Mouse (Mus musculus) liver, embryonic 16.5 days (tissue): ENCODE measurements around the gene Cnr2. TPM values are rescaled to one million over a fixed set of nuclear protein-coding genes. Genes with fewer than 3 reads are reported as not detected.
A peak's percentile ranks its signal among the peaks of the same experiment; 100 is the strongest.

Experiments used
- ATAC-seq: fragments of 200-750 bp; cut with Nextera tagmentation; 2 replicates; pipeline ENCODE4 v1.8.0; 2017; ENCODE audit warnings: low read depth, mild to moderate bottlenecking, moderate number of reproducible peaks, moderate library complexity
- H3K27ac ChIP-seq: fragments of 300-500 bp; sonication (generic); 2 replicates; pipeline ENCODE4 v1.5.1; 2014; ENCODE audit warnings: mild to moderate bottlenecking, low read length
- H3K27me3 ChIP-seq: fragments of 300-500 bp; sonication (generic); 2 replicates; pipeline ENCODE4 v1.6.1; 2014; ENCODE audit warnings: low read depth, low read length, mixed read lengths; ENCODE audit not compliant: control insufficient read depth, insufficient read depth
- H3K36me3 ChIP-seq: fragments of 300-500 bp; sonication (generic); 2 replicates; pipeline ENCODE4 v1.6.1; 2014; ENCODE audit warnings: mild to moderate bottlenecking; ENCODE audit not compliant: control insufficient read depth, insufficient read depth
- H3K4me1 ChIP-seq: fragments of 300-500 bp; sonication (generic); 2 replicates; pipeline ENCODE4 v1.6.1; 2014; ENCODE audit warnings: low read depth, low read length, mixed read lengths; ENCODE audit not compliant: control insufficient read depth
- H3K4me2 ChIP-seq: fragments of 300-500 bp; sonication (generic); 2 replicates; pipeline ENCODE4 v1.6.1; 2014; ENCODE audit warnings: low read depth, low read length, mixed read lengths
- H3K4me3 ChIP-seq: fragments of 300-500 bp; sonication (generic); 2 replicates; pipeline ENCODE4 v1.5.1; 2014; ENCODE audit warnings: low read depth, mild to moderate bottlenecking, low read length
- H3K9ac ChIP-seq: fragments of 300-500 bp; sonication (generic); 2 replicates; pipeline ENCODE4 v1.6.1; 2014; ENCODE audit warnings: low read depth, low read length
- H3K9me3 ChIP-seq: fragments of 300-500 bp; sonication (generic); replicated peaks from 2 replicates; pipeline ENCODE4 v1.6.1; 2016; ENCODE audit warnings: low read length; ENCODE audit not compliant: control insufficient read depth
- WGBS: fragments of 180-500 bp; shearing (Covaris S2); extraction: QIAGEN DNeasy Blood & Tissue Kit; methylation state at CpG from one replicate; pipeline ENCODE4 v1.1.7; 2014; ENCODE audit not compliant: insufficient replicate concordance; 5-methylcytosine and 5-hydroxymethylcytosine counted together
- polyA plus RNA-seq: library from polyadenylated mRNA; unstranded; fragments of >200 nt; fragmentation: Nextera tagmentation; extraction: Ambion mirVana; gene quantifications from 2 replicates; pipeline ENCODE4 v1.2.1, GENCODE M21; 2015

Cnr2 gene
- 2.9 TPM in 2 replicates for polyA plus RNA-seq

- Histone ChIP-seq H3K27me3 (no peaks in the 10 kb centered on the region), H3K9ac (peak within 1 kb of the TSS; percentile 32), H3K4me2 (peak within 1 kb of the TSS; percentile 42), H3K9me3 (no peaks in the 10 kb centered on the region), H3K4me3 (peak within 1 kb of the TSS; percentile 49), H3K36me3 (no peaks in the 10 kb centered on the region), H3K27ac (peak within 1 kb of the TSS; percentile 71), H3K4me1 (peaks cover 46% of the 10 kb centered on the region)
- ATAC-seq: no peak
- 12% methylated on average over 8 of the region's 8 CpGs for WGBS
Measured at GRCm38 (mm10) chr4:135895071-135895571, at the start of gene Cnr2. TSS of gene Cnr2 (plus strand) at chr4:135895394.

GRCm38 (mm10) chr4:135847581-135847980 lies 47.6 kb upstream of the Cnr2 start:
- peaks cover 28% of the 10 kb centered on the region for H3K4me1 ChIP-seq
- H3K9me3 ChIP-seq: no peaks in the 10 kb centered on the region
- no peaks in the 10 kb centered on the region for H3K27me3 ChIP-seq
- no peak overlapping the region for H3K9ac ChIP-seq
- H3K27ac ChIP-seq: no peak overlapping the region
- 73% methylated on average over 5 of the region's 5 CpGs for WGBS
- no peak overlapping the region for H3K4me2 ChIP-seq
- no peak for ATAC-seq
- no peak overlapping the region for H3K4me3 ChIP-seq
- no peaks in the 10 kb centered on the region for H3K36me3 ChIP-seq

- peak; percentile 33; the same call in 1 of the 2 replicates for ATAC-seq
- peak overlapping the region; percentile 62 for H3K9ac ChIP-seq
- no peaks in the 10 kb centered on the region for H3K27me3 ChIP-seq
- WGBS: 46% methylated on average over 13 of the region's 13 CpGs
- no peaks in the 10 kb centered on the region for H3K9me3 ChIP-seq
- H3K36me3 ChIP-seq: no peaks in the 10 kb centered on the region
- peak overlapping the region; percentile 99 for H3K27ac ChIP-seq
- H3K4me1 ChIP-seq: peaks cover 57% of the 10 kb centered on the region
- peak overlapping the region; percentile 57; the same call in 1 of the 2 replicates for H3K4me2 ChIP-seq
- H3K4me3 ChIP-seq: no peak overlapping the region
Measured at GRCm38 (mm10) chr4:135850411-135851095, 44.6 kb upstream of the Cnr2 start.

GRCm38 (mm10) chr4:135851942-135852341 lies 43.3 kb upstream of the Cnr2 start:
- peak overlapping the region; percentile 99 for H3K27ac ChIP-seq
- peak overlapping the region; percentile 62 for H3K9ac ChIP-seq
- ATAC-seq: peak; percentile 60

GRCm38 (mm10) chr4:135853987-135854546 lies 41.1 kb upstream of the Cnr2 start:
- Histone ChIP-seq H3K4me1 (peaks cover 69% of the 10 kb centered on the region), H3K9ac (peak overlapping the region; percentile 10; the same call in 1 of the 2 replicates), H3K27me3 (no peaks in the 10 kb centered on the region), H3K4me3 (no peak overlapping the region), H3K27ac (peak overlapping the region; percentile 99), H3K4me2 (peak overlapping the region; percentile 95; the same call in 1 of the 2 replicates), H3K9me3 (no peaks in the 10 kb centered on the region), H3K36me3 (peaks cover 4% of the 10 kb centered on the region)
- ATAC-seq: no peak
- 83% methylated on average over 14 of the region's 14 CpGs for WGBS

More at GRCm38 (mm10) chr4:135851942-135852341, 43.3 kb upstream of the Cnr2 start:
- WGBS: 36% methylated on average over 9 of the region's 9 CpGs
- H3K27me3 ChIP-seq: no peaks in the 10 kb centered on the region
- no peaks in the 10 kb centered on the region for H3K36me3 ChIP-seq
- H3K4me3 ChIP-seq: peak overlapping the region; percentile 23
- peaks cover 57% of the 10 kb centered on the region for H3K4me1 ChIP-seq
- peak overlapping the region; percentile 57 for H3K4me2 ChIP-seq
- H3K9me3 ChIP-seq: no peaks in the 10 kb centered on the region

- Histone ChIP-seq H3K27me3 (no peaks in the 10 kb centered on the region), H3K27ac (peak overlapping the region; percentile 99), H3K4me3 (peak overlapping the region; percentile 98), H3K36me3 (peaks cover 10% of the 10 kb centered on the region), H3K9me3 (no peaks in the 10 kb centered on the region), H3K4me1 (peaks cover 74% of the 10 kb centered on the region), H3K4me2 (peak overlapping the region; percentile 95), H3K9ac (peak overlapping the region; percentile 94)
- 70% methylated on average over 11 of the region's 11 CpGs for WGBS
- no peak for ATAC-seq
Measured at GRCm38 (mm10) chr4:135854630-135855029, 40.6 kb upstream of the Cnr2 start.

GRCm38 (mm10) chr4:135855080-135855479 lies 40.1 kb upstream of the Cnr2 start:
- Histone ChIP-seq H3K9me3 (no peaks in the 10 kb centered on the region), H3K4me2 (peak overlapping the region; percentile 95), H3K4me1 (peaks cover 72% of the 10 kb centered on the region), H3K27me3 (no peaks in the 10 kb centered on the region), H3K36me3 (peaks cover 10% of the 10 kb centered on the region), H3K9ac (peak overlapping the region; percentile 94), H3K4me3 (peak overlapping the region; percentile 98), H3K27ac (peak overlapping the region; percentile 99)
- 3% methylated on average over 6 of the region's 6 CpGs for WGBS
- no peak for ATAC-seq

GRCm38 (mm10) chr4:135855536-135856222 lies 39.5 kb upstream of the Cnr2 start, which contains the start of gene Srsf10:
TSS of gene Srsf10 (plus strand) at chr4:135855747.
- peak; percentile 87 for ATAC-seq
- under 1% methylated on average over 62 of the region's 67 CpGs for WGBS
- Histone ChIP-seq H3K4me1 (peaks cover 68% of the 10 kb centered on the region), H3K9ac (peak within 1 kb of the TSS; percentile 94), H3K4me3 (peak within 1 kb of the TSS; percentile 98), H3K27me3 (no peaks in the 10 kb centered on the region), H3K9me3 (no peaks in the 10 kb centered on the region), H3K36me3 (peaks cover 10% of the 10 kb centered on the region), H3K27ac (peak within 1 kb of the TSS; percentile 99), H3K4me2 (peak within 1 kb of the TSS; percentile 95)
